Mouse (Mus musculus): ENCODE measurements around the gene Gm20388. TPM values are rescaled to one million over a fixed set of nuclear protein-coding genes. Genes with fewer than 3 reads are reported as not detected.

The Gm20388 gene
- polyA plus RNA-seq, 1 experiment from 2014 or later: 3.6 TPM

- WGBS: 81% methylated on average over 6 of the region's 6 CpGs
- DNase-seq (ENCODE audit: low spot score): no peak
- Histone ChIP-seq H3K27ac (replicated peaks) (no peak overlapping the region), H3K4me1 (peaks cover 24% of the 10 kb centered on the region), H3K9me3 (peaks cover 4% of the 10 kb centered on the region), H3K4me3 (no peak overlapping the region), H3K27me3 (replicated peaks; ENCODE audit: low read depth, poor library complexity, severe bottlenecking) (peaks cover 19% of the 10 kb centered on the region), H3K36me3 (replicated peaks) (no peaks in the 10 kb centered on the region)
Measured at GRCm38 (mm10) chr8:120699079-120699478, 788.4 kb downstream of the Gm20388 start.

GRCm38 (mm10) chr8:120699565-120699964, 788.9 kb downstream of the Gm20388 start:
- 73% methylated on average over 2 of the region's 2 CpGs for WGBS
- Histone ChIP-seq H3K27me3 (replicated peaks; ENCODE audit: low read depth, poor library complexity, severe bottlenecking) (peaks cover 19% of the 10 kb centered on the region), H3K9me3 (peaks cover 4% of the 10 kb centered on the region)

GRCm38 (mm10) chr8:120700053-120700452, 789.4 kb downstream of the Gm20388 start:
- Histone ChIP-seq H3K9me3 (peaks cover 4% of the 10 kb centered on the region), H3K4me3 (no peak overlapping the region), H3K27me3 (replicated peaks; ENCODE audit: low read depth, poor library complexity, severe bottlenecking) (peaks cover 20% of the 10 kb centered on the region), H3K27ac (replicated peaks) (no peak overlapping the region), H3K36me3 (replicated peaks) (no peaks in the 10 kb centered on the region), H3K4me1 (peaks cover 23% of the 10 kb centered on the region)
- WGBS: 85% methylated on average over 4 of the region's 4 CpGs
- DNase-seq (ENCODE audit: low spot score): no peak

More at GRCm38 (mm10) chr8:120699565-120699964, 788.9 kb downstream of the Gm20388 start:
- Histone ChIP-seq H3K4me3 (no peak overlapping the region), H3K36me3 (replicated peaks) (no peaks in the 10 kb centered on the region), H3K4me1 (peaks cover 22% of the 10 kb centered on the region), H3K27ac (replicated peaks) (no peak overlapping the region)
- no peak for DNase-seq (ENCODE audit: low spot score)

- WGBS: 67% methylated on average over 19 of the region's 19 CpGs
- Histone ChIP-seq H3K27me3 (replicated peaks; ENCODE audit: low read depth, poor library complexity, severe bottlenecking) (peaks cover 15% of the 10 kb centered on the region), H3K36me3 (replicated peaks) (no peaks in the 10 kb centered on the region), H3K4me1 (peaks cover 18% of the 10 kb centered on the region), H3K4me3 (no peak overlapping the region), H3K27ac (replicated peaks) (no peak overlapping the region), H3K9me3 (peaks cover 4% of the 10 kb centered on the region)
- DNase-seq (ENCODE audit: low spot score): no peak
Measured at GRCm38 (mm10) chr8:120701758-120702465, 791.3 kb downstream of the Gm20388 start.

- Histone ChIP-seq H3K27ac (replicated peaks) (no peak overlapping the region), H3K27me3 (replicated peaks; ENCODE audit: low read depth, poor library complexity, severe bottlenecking) (peaks cover 15% of the 10 kb centered on the region), H3K4me1 (peaks cover 18% of the 10 kb centered on the region), H3K4me3 (no peak overlapping the region), H3K36me3 (replicated peaks) (no peaks in the 10 kb centered on the region), H3K9me3 (no peaks in the 10 kb centered on the region)
- no peak for DNase-seq (ENCODE audit: low spot score)
- 79% methylated on average over 9 of the region's 9 CpGs for WGBS
Measured at GRCm38 (mm10) chr8:120704203-120704602, 793.6 kb downstream of the Gm20388 start.

- no peaks in the 10 kb centered on the region for H3K9me3 ChIP-seq
- H3K4me3 ChIP-seq: no peak overlapping the region
- peaks cover 15% of the 10 kb centered on the region for H3K27me3 ChIP-seq (replicated peaks; ENCODE audit: low read depth, poor library complexity, severe bottlenecking)
- no peak for DNase-seq (ENCODE audit: low spot score)
- no peaks in the 10 kb centered on the region for H3K36me3 ChIP-seq (replicated peaks)
- peaks cover 13% of the 10 kb centered on the region for H3K4me1 ChIP-seq
- WGBS: 87% methylated on average over 15 of the region's 15 CpGs
- H3K27ac ChIP-seq (replicated peaks): no peak overlapping the region
Measured at GRCm38 (mm10) chr8:120705163-120705562, 794.5 kb downstream of the Gm20388 start.

- Histone ChIP-seq H3K4me3 (no peak overlapping the region), H3K27me3 (replicated peaks; ENCODE audit: low read depth, poor library complexity, severe bottlenecking) (peaks cover 15% of the 10 kb centered on the region), H3K36me3 (replicated peaks) (no peaks in the 10 kb centered on the region), H3K9me3 (no peaks in the 10 kb centered on the region), H3K4me1 (peaks cover 8% of the 10 kb centered on the region), H3K27ac (replicated peaks) (no peak overlapping the region)
- no peak for DNase-seq (ENCODE audit: low spot score)
- 84% methylated on average over 3 of the region's 3 CpGs for WGBS
Measured at GRCm38 (mm10) chr8:120706193-120706592, 795.6 kb downstream of the Gm20388 start.

GRCm38 (mm10) chr8:120709176-120709575, 798.5 kb downstream of the Gm20388 start:
- 83% methylated on average over 10 of the region's 10 CpGs for WGBS
- Histone ChIP-seq H3K27me3 (replicated peaks; ENCODE audit: low read depth, poor library complexity, severe bottlenecking) (0 out of 2 replicates have a peak, but pooled peaks cover 2% of the 10 kb centered on the region), H3K4me1 (peaks cover 5% of the 10 kb centered on the region; the same call in 1 of the 2 replicates), H3K9me3 (no peaks in the 10 kb centered on the region), H3K36me3 (replicated peaks) (no peaks in the 10 kb centered on the region), H3K4me3 (no peak overlapping the region), H3K27ac (replicated peaks) (no peak overlapping the region)
- no peak for DNase-seq (ENCODE audit: low spot score)

GRCm38 (mm10) chr8:120715200-120715599, 804.6 kb downstream of the Gm20388 start:
- Histone ChIP-seq H3K4me1 (peaks cover 10% of the 10 kb centered on the region; the same call in 1 of the 2 replicates), H3K9me3 (no peaks in the 10 kb centered on the region), H3K27me3 (replicated peaks; ENCODE audit: low read depth, poor library complexity, severe bottlenecking) (no peaks in the 10 kb centered on the region), H3K4me3 (no peak overlapping the region), H3K27ac (replicated peaks) (no peak overlapping the region), H3K36me3 (replicated peaks) (no peaks in the 10 kb centered on the region)
- WGBS: 79% methylated on average over 6 of the region's 6 CpGs
- no peak for DNase-seq (ENCODE audit: low spot score)

GRCm38 (mm10) chr8:120715996-120716680, 805.5 kb downstream of the Gm20388 start:
- Histone ChIP-seq H3K9me3 (no peaks in the 10 kb centered on the region), H3K4me3 (no peak overlapping the region), H3K27ac (replicated peaks) (no peak overlapping the region), H3K4me1 (peaks cover 10% of the 10 kb centered on the region; the same call in 1 of the 2 replicates), H3K27me3 (replicated peaks; ENCODE audit: low read depth, poor library complexity, severe bottlenecking) (no peaks in the 10 kb centered on the region), H3K36me3 (replicated peaks) (no peaks in the 10 kb centered on the region)
- WGBS: 82% methylated on average over 15 of the region's 15 CpGs
- no peak for DNase-seq (ENCODE audit: low spot score)

- DNase-seq (ENCODE audit: low spot score): no peak
- no peak overlapping the region for H3K4me3 ChIP-seq
- WGBS: 65% methylated on average over 19 of the region's 19 CpGs
Measured at GRCm38 (mm10) chr8:120719586-120720236, 809.1 kb downstream of the Gm20388 start.

GRCm38 (mm10) chr8:120723025-120723424, 812.4 kb downstream of the Gm20388 start:
- H3K27ac ChIP-seq (replicated peaks): no peak overlapping the region
- H3K4me3 ChIP-seq: no peak overlapping the region
- H3K27me3 ChIP-seq (replicated peaks; ENCODE audit: low read depth, poor library complexity, severe bottlenecking): no peaks in the 10 kb centered on the region
- 0 out of 2 replicates have a peak, but pooled peaks cover 2% of the 10 kb centered on the region for H3K9me3 ChIP-seq
- no peak for DNase-seq (ENCODE audit: low spot score)
- 66% methylated on average over 6 of the region's 6 CpGs for WGBS
- peaks cover 20% of the 10 kb centered on the region for H3K4me1 ChIP-seq
- H3K36me3 ChIP-seq (replicated peaks): no peaks in the 10 kb centered on the region

More at GRCm38 (mm10) chr8:120719586-120720236, 809.1 kb downstream of the Gm20388 start:
- H3K9me3 ChIP-seq: 0 out of 2 replicates have a peak, but pooled peaks cover 2% of the 10 kb centered on the region
- peaks cover 10% of the 10 kb centered on the region; the same call in 1 of the 2 replicates for H3K4me1 ChIP-seq
- no peak overlapping the region for H3K27ac ChIP-seq (replicated peaks)
- no peaks in the 10 kb centered on the region for H3K36me3 ChIP-seq (replicated peaks)
- no peaks in the 10 kb centered on the region for H3K27me3 ChIP-seq (replicated peaks; ENCODE audit: low read depth, poor library complexity, severe bottlenecking)

Measured in embryonic facial prominence, embryonic 10.5 days (tissue).